Mouse (Mus musculus) heart, postnatal 14 days (tissue): ENCODE measurements at regions not wholly inside any gene's neighbourhood (a gene's known extent, or its start where the extent isn't known, plus 50 kb on each side); places are given as distances from the start of the nearest gene placed in this dataset.

Experiments used
- DNase-seq, 2 experiments: peaks; one replicate each; pipeline ENCODE4 v3.0.0; 2021 to 2022
- intact Hi-C: fragments of 180-260 bp; cut with DNase I; formaldehyde crosslinking; loops from one replicate; pipeline ENCODE4 v1.15.1; 2025

DNA sequence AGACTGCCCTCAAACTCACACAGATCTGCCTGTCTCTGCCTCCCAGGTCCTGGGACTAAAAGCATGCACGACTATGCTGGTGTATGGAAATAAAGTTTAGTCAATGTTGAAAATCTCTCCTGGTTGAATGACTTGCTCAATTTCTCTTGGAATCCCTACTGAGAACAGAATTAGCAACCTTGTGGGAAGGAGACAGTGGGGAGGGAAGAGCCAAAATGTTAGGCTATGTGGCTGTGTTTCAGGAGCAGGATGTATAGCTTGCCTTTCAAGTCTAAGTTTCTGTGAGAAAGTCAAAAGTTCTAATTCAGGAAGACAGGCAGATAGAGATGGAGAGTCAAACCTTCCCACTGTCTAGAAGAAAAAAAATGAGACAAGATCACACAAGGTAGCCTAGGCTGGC lies 168.3 kb upstream of the Creb1 start:
- DNase-seq: no peak
- intact Hi-C loops: no loop called here

DNA sequence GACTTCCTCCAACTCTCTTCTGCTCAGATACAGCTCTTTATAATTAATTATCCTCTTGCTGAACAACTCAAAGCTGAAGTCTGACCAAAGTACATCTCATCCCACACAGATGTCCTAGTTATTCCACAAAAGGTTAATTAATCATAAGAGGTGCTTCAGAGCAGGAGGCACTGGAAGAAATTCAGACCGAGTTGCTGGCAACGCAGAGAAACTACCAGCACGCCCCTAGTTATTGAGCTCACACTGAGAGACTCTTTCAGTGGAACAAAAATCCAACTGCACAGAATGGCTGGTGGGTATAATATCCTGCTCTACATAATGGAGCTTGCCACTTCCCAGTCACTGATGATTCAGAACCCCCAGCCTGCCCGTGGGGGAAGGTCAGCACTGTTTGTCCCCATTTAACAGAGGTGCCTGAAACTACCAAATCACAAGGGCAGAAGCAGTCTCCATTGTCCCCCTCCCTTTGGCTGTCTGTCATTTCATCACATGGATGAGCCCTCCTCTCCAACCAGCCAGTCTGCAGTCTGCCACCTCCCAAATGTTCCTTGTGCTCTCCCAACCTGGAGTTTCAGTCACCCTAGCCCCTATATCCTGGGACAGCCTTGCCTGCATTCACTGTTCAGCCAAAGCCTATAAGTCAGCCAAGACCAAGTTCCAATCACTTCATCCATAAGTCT lies 170.3 kb upstream of the Creb1 start:
- DNase-seq: no peak
- intact Hi-C loops: no loop called here

DNA sequence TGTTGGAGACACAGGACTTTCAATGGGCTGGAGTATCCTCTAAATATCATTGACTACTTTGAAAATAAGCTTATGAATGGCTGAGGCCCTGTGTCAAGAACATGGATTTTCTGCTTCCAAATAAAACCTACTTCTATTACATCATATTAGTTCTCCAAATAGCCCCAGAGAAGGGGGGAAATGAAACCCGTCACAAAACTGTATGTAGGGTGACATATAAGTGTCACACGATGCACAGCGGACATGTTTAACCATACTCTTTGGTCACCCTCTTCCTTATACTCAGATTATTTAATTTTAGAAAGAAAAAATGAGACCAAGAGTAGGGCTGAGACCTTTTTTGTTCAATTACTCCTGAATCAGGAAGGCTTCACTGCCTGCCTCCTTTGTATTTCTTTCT lies 189.2 kb upstream of the Creb1 start:
- intact Hi-C loops: no loop called here
- DNase-seq: no peak

DNA sequence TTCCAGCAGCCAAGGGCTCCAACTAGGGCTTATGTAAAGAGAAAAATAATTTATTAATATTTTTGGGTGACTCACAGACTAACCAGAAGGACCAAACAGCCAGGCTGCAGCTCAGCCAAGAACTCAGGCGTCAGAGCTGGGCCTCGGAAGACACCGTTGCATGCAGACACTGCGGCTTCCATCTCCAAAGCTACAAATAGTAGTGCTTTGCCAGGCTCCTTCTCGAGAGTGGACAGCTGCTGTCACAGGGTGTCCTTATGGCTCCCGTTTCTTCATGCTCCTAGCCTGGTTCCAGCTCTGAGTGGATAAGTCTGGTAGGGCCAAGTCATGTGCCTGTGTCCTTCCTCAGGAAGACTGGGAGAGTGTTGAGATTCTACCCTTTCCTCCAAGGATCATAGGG lies 190.8 kb upstream of the Creb1 start:
- intact Hi-C loops: no loop called here
- DNase-seq: peak; percentile 28 to 30

DNA sequence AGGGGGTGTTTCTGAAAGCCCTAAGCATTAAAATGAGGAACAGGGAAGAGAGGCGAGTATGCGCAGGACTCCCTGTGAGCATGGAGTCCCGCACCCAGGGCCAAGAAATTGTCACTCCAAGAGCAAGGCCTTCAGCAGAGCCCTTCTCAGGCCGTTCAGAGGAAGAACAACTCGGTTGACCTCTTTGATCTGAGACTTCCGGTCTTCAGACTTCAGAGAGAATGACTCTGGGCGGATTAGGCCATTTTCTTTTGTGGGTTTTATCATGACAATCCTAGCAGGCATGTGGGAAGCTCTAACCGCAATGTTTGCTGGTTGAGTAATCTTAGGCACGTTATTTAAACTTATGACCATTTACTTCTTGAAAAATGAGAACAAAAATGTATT lies 193.9 kb upstream of the Creb1 start:
- DNase-seq: no peak
- intact Hi-C loops: no loop called here

DNA sequence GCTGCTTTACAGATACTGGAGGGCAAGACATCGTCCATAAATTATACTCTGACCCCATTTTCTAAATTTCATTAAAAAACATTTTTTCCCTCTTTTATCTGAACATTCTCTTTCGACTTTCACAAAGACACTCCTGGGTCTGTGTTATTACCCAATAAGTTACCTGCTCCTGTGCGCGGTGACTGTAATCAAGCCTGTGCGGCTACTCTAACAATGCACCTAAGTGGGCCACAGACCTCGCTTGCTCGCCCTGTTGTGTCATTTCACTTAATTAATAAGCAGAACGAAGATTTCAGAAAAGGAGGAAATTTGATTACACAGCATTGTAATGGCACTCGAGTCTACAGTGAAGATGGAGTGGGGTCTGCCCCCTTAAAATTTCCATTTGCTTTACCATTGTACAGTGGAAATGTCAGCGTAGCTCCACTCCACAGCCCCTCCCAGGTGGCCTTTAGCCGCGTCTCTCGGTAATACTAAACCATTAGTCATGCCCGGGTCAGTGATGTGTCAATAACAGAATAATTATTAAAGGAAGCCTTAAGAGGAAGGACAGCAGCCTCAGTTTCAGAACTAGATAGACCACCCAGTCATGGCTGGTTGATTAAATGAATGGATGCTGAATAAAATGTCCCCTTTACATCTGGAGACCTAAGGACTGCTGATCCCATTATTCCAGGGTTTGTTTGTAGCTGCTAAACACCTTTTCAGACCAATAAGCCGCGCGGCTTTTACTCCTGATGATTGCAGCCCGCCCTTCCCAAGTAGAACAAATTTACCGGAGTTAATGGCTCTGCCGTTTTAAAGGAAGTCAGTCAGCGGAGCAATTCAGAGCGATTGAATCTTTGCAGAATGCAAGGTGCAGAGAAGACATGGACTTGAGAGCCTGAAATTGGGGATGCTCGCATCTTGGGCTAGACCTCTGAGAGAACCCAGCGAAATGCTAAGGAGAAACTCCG lies 194.5 kb upstream of the Creb1 start:
- no peak for DNase-seq
- intact Hi-C loops: no loop called here

DNA sequence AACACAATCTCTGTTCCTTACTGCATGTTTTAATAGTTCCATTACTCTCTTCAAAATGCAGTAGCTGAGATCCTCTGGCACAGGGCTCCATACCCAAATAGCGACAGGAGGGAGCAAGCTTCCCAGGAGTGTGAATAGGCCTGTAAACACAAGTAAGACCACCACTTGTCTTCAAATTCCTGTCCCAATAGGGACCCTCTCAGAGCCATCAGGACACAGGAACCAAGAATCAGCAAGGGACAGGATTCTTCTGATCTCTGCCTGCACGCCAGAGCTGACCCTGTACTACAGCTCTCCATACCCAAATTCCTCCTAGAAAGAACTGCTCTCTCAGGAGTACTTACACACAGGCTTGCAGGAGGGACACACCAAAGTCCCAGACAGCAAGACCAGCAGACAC lies 200.9 kb upstream of the Creb1 start:
- intact Hi-C loops: no loop called here
- DNase-seq: no peak

DNA sequence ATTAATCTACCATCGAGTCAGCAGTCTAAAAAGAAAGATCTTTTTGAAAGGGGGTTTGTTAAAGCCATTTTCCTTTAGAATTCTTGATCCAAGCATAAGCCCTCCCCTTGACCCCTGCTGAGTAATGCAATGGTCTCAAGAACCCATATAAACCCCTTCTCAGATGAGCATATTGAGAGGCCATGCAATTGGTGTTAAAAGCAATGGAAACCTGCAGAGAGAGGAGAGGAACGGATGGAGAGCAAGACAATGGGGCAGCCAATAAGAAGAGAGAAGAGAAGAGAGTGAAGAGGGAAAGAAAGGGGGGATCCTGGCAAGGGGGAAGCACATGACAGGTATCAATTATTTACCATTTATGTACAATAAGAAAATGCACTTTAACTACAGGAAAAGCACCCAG lies 201.7 kb upstream of the Creb1 start:
- intact Hi-C loops: no loop called here
- DNase-seq: no peak

DNA sequence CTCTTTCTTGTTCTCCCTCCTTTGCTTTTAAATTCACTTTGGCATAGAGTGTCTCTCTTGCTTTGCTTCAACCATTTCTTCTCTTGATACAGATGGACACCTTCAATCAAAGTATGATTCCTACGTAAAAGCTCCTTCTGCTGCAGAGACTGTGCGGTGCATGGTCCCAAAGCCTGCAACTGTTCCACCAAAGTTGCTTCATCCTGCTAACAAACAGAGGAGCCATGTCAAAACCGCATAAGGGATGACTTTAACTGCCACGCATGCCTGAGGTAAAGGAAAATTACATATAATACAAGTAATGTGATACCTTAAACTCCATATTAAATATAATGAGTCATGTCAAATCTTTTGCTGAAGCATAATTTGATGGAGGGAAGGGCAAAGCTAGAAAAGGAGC lies 200.1 kb upstream of the Klf7 start:
- DNase-seq: no peak
- intact Hi-C loops: no loop called here

DNA sequence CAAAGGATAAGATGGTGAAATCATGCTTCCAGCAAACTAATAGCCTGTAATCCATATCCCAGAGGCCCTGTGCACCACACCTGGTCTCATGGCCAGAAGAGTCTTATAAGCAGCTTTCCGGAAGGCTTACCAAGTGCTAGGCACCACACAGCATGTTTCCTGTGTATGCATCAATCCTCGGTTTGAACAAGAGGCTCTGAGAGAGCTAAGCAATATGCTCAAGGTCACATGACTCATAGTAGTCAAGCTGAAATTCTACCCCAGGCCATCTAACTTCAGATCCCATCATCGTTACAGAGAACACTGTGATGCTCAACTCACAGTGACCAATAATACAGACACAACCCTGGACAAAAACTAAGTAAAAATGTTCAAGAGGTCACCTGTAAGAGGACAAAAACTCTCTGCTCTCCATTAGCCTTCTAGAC lies 197.1 kb upstream of the Klf7 start:
- intact Hi-C loops: no loop called here
- DNase-seq: no peak

DNA sequence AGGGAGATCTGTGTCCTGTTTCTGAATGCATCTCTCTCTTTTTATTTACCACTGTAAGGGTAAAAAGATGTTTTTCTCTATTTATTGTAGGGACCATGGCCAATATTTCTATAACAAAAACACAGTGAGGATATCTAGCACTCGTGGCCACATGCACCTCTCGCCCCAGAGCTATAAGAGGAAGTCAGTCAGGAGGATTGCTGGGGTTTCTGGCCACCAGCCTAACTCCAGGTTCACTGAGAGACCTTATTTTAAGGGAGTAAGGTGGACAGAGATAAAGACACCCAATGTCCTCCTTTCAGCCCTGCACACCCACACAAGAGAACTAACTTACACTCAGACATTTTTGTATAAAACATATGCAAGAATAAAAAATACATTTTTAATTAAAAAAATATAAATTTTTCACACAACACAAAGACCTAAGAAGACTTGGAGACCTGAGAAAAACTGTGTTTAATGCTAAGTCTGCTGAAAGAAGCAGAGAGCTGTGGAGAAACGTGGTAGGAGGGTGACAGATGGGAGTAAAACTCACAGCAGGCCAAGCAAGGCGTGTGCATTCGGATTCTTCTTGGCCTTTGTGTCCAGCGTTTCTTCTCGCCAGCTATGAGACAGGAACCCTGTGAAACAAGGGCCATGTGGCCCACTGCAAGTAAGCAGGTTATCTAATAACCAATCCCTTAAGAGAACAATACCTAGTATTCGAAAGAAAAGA lies 196.5 kb upstream of the Klf7 start:
- no peak for DNase-seq
- intact Hi-C loops: no loop called here

DNA sequence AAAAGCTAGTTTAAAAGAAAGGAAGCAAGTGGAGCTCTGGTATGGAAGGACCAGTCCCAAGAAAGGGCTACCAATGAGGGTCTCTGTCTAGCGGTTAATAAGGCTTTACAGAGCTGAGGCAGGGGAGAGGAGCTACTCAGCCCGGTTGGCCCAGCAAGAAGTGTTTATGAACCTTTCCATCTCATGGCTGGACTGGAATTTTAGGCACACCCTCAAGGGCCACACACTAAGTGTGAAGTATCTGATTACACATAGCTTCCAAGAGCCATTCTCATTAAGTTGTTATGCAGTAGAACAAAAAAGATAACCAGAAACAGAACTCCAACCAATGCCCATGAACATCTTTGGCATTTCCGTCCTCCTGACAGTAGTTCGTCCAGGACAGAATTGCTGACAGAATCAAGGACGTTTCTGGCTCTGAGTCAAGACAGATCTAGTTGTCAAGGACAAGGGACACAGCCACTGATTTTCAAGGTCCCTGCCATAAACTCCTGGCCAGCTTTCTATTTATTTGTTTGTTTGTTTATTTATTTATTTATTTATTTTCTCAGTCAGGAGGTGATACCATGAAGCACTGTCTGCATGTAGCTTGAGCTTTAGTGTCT lies 195.1 kb upstream of the Klf7 start:
- intact Hi-C loops: no loop called here
- DNase-seq: no peak

DNA sequence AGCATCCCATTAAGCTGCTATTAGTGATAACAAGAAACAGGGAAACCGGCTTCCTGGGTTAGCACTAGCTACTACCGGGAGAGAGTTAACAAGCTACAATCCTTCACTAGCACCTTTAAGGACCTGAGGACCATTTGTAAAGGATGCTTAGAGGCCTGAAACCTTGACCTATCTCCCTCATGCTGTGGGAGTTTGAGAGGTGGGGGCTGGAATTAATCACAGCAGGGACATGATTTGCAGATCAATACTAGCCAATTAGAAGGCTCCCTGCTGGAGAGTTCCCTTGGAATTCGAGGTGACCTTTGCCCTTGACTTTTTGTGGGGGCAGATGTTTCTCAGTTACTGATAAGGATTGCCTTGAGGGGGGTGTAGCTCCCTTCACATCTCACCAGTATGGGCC lies 189.3 kb upstream of the Klf7 start:
- DNase-seq: no peak
- intact Hi-C loops: no loop called here

DNA sequence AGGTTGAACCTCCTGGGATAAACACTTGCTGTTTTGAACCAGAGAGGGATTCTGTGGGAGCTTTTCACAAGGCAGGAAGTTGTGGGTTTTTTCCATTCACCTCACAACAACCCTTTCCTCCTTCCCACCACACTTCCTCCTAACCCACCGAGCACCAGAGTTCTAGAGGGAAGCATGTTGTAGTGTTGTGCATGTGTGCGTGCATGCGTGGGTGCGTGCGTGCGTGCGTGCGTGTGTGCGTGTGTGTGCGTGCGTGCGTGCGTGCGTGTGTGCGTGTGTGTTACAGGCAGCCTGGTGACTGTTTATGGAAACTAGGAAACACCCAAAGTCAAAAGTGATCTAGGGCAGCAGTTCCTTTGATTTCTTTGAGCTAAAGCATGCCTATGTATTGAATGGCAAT lies 186.5 kb upstream of the Klf7 start:
- intact Hi-C loops: loop anchor here (5.0 to 10.0 kb wide), 2 partner anchors 139 to 544 kb away; partner anchors contain the start of gene 4933402D24Rik
- DNase-seq: no peak

DNA sequence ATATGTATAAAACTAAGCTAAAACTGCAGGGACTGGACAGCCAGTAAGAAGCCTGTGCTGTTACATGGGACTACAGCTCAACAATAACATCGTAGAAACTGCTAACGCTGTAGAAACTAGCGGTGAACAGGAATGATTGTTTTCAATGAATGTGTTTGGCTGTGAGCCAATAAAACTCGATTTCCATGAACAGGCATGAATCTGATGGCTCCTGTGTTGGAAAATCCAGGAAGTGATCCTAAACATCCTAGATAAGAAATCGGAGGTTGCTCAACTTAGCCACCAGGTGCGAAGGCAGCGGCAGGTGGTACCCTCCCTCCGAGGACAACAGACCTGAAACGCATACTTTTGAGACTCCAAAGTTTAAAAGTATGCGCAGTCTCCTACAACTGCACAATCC lies 186.0 kb upstream of the Klf7 start:
- DNase-seq: no peak
- intact Hi-C loops: loop anchor here (5.0 to 10.0 kb wide), 2 partner anchors 139 to 543 kb away; partner anchors contain the start of gene 4933402D24Rik

DNA sequence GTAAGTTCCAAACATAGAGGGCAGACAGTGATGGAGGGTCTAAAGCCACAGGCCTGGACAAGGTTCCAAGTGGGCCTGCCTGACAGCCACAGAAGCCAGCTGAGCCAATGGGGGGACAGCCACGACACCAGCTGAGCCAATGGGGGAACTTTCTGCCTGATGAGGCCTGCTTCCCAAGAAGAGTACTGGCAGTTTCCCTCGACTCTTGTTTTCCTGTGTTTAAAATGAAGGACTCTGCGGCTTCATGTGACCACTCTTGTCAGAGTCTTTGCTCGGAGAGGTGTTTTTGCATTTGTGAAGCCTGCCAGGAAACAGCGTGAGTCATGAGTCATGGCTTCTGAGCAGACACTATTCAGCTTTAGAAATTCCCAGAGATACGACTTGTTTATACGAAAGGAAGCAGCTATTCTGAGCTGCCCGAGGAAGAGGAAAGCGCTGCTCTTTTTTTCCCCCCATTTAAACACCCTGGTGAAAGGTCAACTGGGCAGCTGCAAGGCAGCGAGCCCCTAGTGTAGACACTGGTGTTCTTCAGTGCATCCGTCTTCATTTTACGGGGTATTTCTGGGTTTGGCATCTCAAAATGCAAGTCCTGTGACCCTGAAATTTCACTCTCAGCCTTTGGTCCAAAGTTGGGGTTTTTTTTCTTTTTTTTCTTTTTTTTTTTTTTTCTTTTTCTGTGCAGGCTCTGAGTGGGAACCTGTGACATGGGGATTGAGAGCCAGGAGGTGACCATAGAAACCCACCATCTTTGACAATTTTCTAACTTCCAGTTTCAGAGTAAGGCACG lies 183.5 kb upstream of the Klf7 start:
- DNase-seq: peak; percentile 66 to 68
- intact Hi-C loops: loop anchor here (5.0 to 10.0 kb wide), 2 partner anchors 142 to 541 kb away; partner anchors contain the start of gene 4933402D24Rik

DNA sequence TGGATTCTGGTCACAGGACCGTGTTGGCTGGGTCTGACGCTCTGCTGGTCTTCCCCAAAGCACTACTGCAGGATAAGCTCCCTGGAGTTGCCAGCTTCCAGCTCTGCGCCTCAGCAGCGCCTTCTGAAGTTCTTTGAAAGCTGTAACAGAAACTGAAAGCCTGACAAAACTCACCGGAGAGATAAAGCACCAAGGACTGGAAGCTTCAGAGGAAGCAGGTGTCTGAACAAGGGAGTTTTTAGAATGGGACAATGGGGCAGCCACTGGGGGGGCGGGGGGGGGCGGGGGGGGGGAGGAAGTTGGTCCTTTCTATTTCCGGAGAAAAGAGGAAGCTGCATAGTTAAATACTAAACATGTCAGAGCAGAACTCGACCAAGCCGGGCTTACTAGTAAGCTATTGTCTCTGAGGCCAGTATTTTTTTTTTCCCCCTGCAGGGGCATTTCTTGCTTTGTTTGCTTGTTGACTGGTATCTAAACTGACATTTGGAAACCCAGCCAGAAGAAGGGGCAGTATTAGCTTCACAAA lies 180.8 kb upstream of the Klf7 start:
- intact Hi-C loops: loop anchor here (1.0 to 10.0 kb wide), 5 partner anchors 181 to 538 kb away; partner anchors contain the start of genes 4933402D24Rik and Klf7
- DNase-seq: peak; percentile 52 to 64

DNA sequence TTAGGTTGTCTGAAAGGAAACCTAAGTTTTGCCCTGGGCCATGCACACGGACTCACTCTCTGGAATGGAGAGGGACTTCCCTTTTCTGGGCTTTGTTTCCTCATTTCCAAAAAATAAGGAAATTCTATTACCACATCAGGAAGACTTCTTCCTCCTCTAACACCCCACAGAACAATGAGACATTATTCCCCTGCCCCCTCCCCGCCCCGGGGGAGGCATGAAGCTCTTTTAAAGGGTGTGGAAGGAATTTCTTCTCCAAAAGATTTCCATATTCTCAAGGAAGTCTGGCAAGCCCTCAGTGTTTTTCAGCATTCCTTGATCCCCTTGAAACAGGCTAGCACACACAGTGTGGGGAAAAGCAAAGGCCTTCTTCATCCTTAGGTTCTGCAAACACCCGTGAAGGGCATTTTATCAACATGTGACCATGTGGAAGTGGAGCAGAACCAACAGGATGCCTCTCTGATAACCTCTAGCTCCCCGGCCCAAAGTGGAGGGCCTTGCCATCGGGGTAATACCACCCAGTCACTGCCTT lies 179.5 kb upstream of the Klf7 start:
- intact Hi-C loops: loop anchor here (5.0 to 10.0 kb wide), 4 partner anchors 259 to 537 kb away; partner anchors contain the start of gene 4933402D24Rik
- peak; percentile 58 to 63 for DNase-seq

DNA sequence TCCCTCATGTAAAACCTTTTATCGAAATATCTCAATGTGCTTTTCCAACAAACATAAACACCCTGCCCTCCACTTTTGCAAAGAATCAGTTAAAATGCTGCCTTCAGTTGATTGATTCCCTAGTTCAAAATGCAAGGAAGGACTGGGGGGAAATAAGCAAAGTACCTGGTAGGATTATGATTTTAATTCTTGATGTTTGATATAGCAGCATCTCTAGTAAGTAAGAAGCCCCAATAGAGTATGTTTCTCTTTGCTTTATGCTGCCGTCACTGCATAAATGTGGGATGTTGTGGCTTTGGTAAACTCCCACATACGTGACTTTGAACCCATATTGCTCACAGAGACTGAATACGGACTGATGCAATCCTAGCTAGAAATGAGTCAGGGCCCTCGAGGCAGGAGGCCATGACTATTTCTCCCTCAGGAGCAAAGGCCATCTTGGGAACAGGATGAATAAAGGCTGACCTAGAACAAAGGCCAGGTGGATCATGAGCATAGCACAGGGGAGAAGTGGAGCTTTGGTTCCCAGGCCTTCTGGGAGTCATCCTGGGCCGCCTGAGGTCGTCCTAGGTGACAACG lies 179.0 kb upstream of the Klf7 start:
- intact Hi-C loops: loop anchor here (5.0 to 10.0 kb wide), 4 partner anchors 259 to 536 kb away; partner anchors contain the start of gene 4933402D24Rik
- DNase-seq: peak in 1 of 2 experiments; percentile 19
